Mouse (Mus musculus) hindbrain, embryonic 14.5 days (tissue): ENCODE results near the gene Wdhd1. TPM values are rescaled to one million over a fixed set of nuclear protein-coding genes. Genes with fewer than 3 reads are reported as not detected.

Experiments
- ATAC-seq: fragments of 200-750 bp; cut with Nextera tagmentation; 2 replicates; pipeline ENCODE4 v1.8.0; 2017; ENCODE audit warnings: moderate number of reproducible peaks, mild to moderate bottlenecking, moderate TSS enrichment, moderate library complexity; ENCODE audit not compliant: low FRiP score
- DNase-seq: peaks from one replicate; pipeline ENCODE4 v3.0.0-alpha.2; 2015; ENCODE audit warnings: low spot score
- H3K27ac ChIP-seq: fragments of 300-500 bp; sonication (generic); 2 replicates; pipeline ENCODE4 v1.5.1; 2014; ENCODE audit warnings: mild to moderate bottlenecking, moderate library complexity
- H3K27me3 ChIP-seq: fragments of 300-500 bp; sonication (generic); 2 replicates; pipeline ENCODE4 v1.6.1; 2014; ENCODE audit warnings: mild to moderate bottlenecking, low read length, mixed read lengths; ENCODE audit not compliant: control insufficient read depth, insufficient read depth
- H3K36me3 ChIP-seq: fragments of 300-500 bp; sonication (generic); replicated peaks from 2 replicates; pipeline ENCODE4 v1.6.1; 2014; ENCODE audit not compliant: control insufficient read depth, insufficient read depth
- H3K4me1 ChIP-seq: fragments of 300-500 bp; sonication (generic); replicated peaks from 2 replicates; pipeline ENCODE4 v1.6.1; 2014; ENCODE audit warnings: antibody characterized with exemption, low read length, mixed read lengths; ENCODE audit not compliant: control insufficient read depth, insufficient read depth
- H3K4me2 ChIP-seq: fragments of 300-500 bp; sonication (generic); replicated peaks from 2 replicates; pipeline ENCODE4 v1.6.1; 2014; ENCODE audit warnings: mild to moderate bottlenecking, moderate library complexity
- H3K4me3 ChIP-seq: fragments of 300-500 bp; sonication (generic); replicated peaks from 2 replicates; pipeline ENCODE4 v1.5.1; 2014; ENCODE audit warnings: mild to moderate bottlenecking, low read length
- H3K9ac ChIP-seq: fragments of 300-500 bp; sonication (generic); 2 replicates; pipeline ENCODE4 v1.6.1; 2014
- H3K9me3 ChIP-seq: fragments of 300-500 bp; sonication (generic); 2 replicates; pipeline ENCODE4 v1.6.1; 2016; ENCODE audit warnings: low read length; ENCODE audit not compliant: control insufficient read depth
- WGBS: fragments of 180-500 bp; shearing (Covaris S2); extraction: QIAGEN DNeasy Blood & Tissue Kit; methylation state at CpG from one replicate; pipeline ENCODE4 v1.1.7; 2014; 5-methylcytosine and 5-hydroxymethylcytosine counted together
- polyA plus RNA-seq: library from polyadenylated mRNA; unstranded; fragments of >200 nt; fragmentation: Nextera tagmentation; extraction: Ambion mirVana; gene quantifications from 2 replicates; pipeline ENCODE4 v1.2.1, GENCODE M21; 2014

Gene Wdhd1
- polyA plus RNA-seq, 1 experiment from 2014 or later = 15.6 TPM

- Histone ChIP-seq H3K27me3 (no peaks in the 10 kb centered on the region), H3K9ac (no peak overlapping the region), H3K4me1 (no peaks in the 10 kb centered on the region), H3K36me3 (no peaks in the 10 kb centered on the region), H3K27ac (no peak overlapping the region), H3K4me2 (no peak overlapping the region), H3K4me3 (no peak overlapping the region), H3K9me3 (0 out of 2 replicates have a peak, but pooled peaks cover 4% of the 10 kb centered on the region)
- DNase-seq (no peak), ATAC-seq (no peak)
- 87% methylated on average over 2 of the region's 2 CpGs for WGBS
Observed at GRCm38 (mm10) chr14:47233602-47234001, 43.1 kb downstream of the Wdhd1 start.

GRCm38 (mm10) chr14:47229796-47230376 lies 46.8 kb downstream of the Wdhd1 start:
- no peak for DNase-seq
- Histone ChIP-seq H3K9ac (no peak overlapping the region), H3K27ac (no peak overlapping the region), H3K4me3 (no peak overlapping the region), H3K9me3 (no peaks in the 10 kb centered on the region), H3K4me2 (no peak overlapping the region), H3K27me3 (no peaks in the 10 kb centered on the region), H3K4me1 (no peaks in the 10 kb centered on the region), H3K36me3 (no peaks in the 10 kb centered on the region)
- no peak for ATAC-seq
- WGBS = 78% methylated on average over 11 of the region's 11 CpGs

GRCm38 (mm10) chr14:47225931-47226330 lies 50.7 kb downstream of the Wdhd1 start:
- no peaks in the 10 kb centered on the region for H3K27me3 ChIP-seq
- 93% methylated on average over 8 of the region's 8 CpGs for WGBS

GRCm38 (mm10) chr14:47224476-47225325 lies 52.0 kb downstream of the Wdhd1 start:
- no peaks in the 10 kb centered on the region for H3K4me1 ChIP-seq
- WGBS = 78% methylated on average over 10 of the region's 10 CpGs
- H3K36me3 ChIP-seq = no peaks in the 10 kb centered on the region
- no peaks in the 10 kb centered on the region for H3K27me3 ChIP-seq
- DNase-seq (no peak), ATAC-seq (no peak)
- no peak overlapping the region for H3K9ac ChIP-seq
- no peak overlapping the region for H3K4me2 ChIP-seq
- no peak overlapping the region for H3K27ac ChIP-seq
- no peak overlapping the region for H3K4me3 ChIP-seq
- H3K9me3 ChIP-seq = no peaks in the 10 kb centered on the region

More at GRCm38 (mm10) chr14:47225931-47226330, 50.7 kb downstream of the Wdhd1 start:
- Histone ChIP-seq H3K4me3 (no peak overlapping the region), H3K9ac (no peak overlapping the region), H3K27ac (no peak overlapping the region), H3K4me2 (no peak overlapping the region), H3K4me1 (no peaks in the 10 kb centered on the region), H3K9me3 (no peaks in the 10 kb centered on the region), H3K36me3 (no peaks in the 10 kb centered on the region)
- ATAC-seq (no peak), DNase-seq (no peak)

- DNase-seq (no peak), ATAC-seq (no peak)
Observed at GRCm38 (mm10) chr14:47222631-47223450, 53.8 kb downstream of the Wdhd1 start.

GRCm38 (mm10) chr14:47221567-47221966 lies 55.1 kb downstream of the Wdhd1 start:
- Histone ChIP-seq H3K36me3 (no peaks in the 10 kb centered on the region), H3K27me3 (no peaks in the 10 kb centered on the region), H3K27ac (no peak overlapping the region), H3K4me1 (no peaks in the 10 kb centered on the region), H3K9ac (no peak overlapping the region), H3K4me2 (no peak overlapping the region), H3K9me3 (no peaks in the 10 kb centered on the region), H3K4me3 (no peak overlapping the region)
- DNase-seq (no peak), ATAC-seq (no peak)
- WGBS = 86% methylated on average over 11 of the region's 11 CpGs

More at GRCm38 (mm10) chr14:47222631-47223450, 53.8 kb downstream of the Wdhd1 start:
- H3K36me3 ChIP-seq = no peaks in the 10 kb centered on the region
- H3K9ac ChIP-seq = no peak overlapping the region
- no peaks in the 10 kb centered on the region for H3K27me3 ChIP-seq
- H3K9me3 ChIP-seq = no peaks in the 10 kb centered on the region
- no peak overlapping the region for H3K4me3 ChIP-seq
- H3K27ac ChIP-seq = no peak overlapping the region
- no peak overlapping the region for H3K4me2 ChIP-seq
- H3K4me1 ChIP-seq = no peaks in the 10 kb centered on the region
- 80% methylated on average over 11 of the region's 11 CpGs for WGBS

- Histone ChIP-seq H3K4me3 (no peak overlapping the region), H3K27me3 (no peaks in the 10 kb centered on the region), H3K27ac (no peak overlapping the region), H3K9me3 (no peaks in the 10 kb centered on the region), H3K4me1 (no peaks in the 10 kb centered on the region), H3K36me3 (no peaks in the 10 kb centered on the region), H3K4me2 (no peak overlapping the region), H3K9ac (no peak overlapping the region)
- WGBS = 87% methylated on average over 8 of the region's 8 CpGs
- DNase-seq (no peak), ATAC-seq (no peak)
Observed at GRCm38 (mm10) chr14:47220231-47221025, 56.2 kb downstream of the Wdhd1 start.

- Histone ChIP-seq H3K4me3 (no peak overlapping the region), H3K9ac (no peak overlapping the region), H3K4me2 (no peak overlapping the region), H3K9me3 (no peaks in the 10 kb centered on the region), H3K27ac (no peak overlapping the region), H3K4me1 (no peaks in the 10 kb centered on the region), H3K36me3 (no peaks in the 10 kb centered on the region), H3K27me3 (no peaks in the 10 kb centered on the region)
- ATAC-seq (no peak), DNase-seq (no peak)
- whole genome bisulfite sequencing = 84% methylated on average over 9 of the region's 9 CpGs
Observed at GRCm38 (mm10) chr14:47218766-47219606, 57.7 kb downstream of the Wdhd1 start.
